Comparison of ENCODE assay signal across 10 mouse cellular contexts in the genomic region with DNA sequence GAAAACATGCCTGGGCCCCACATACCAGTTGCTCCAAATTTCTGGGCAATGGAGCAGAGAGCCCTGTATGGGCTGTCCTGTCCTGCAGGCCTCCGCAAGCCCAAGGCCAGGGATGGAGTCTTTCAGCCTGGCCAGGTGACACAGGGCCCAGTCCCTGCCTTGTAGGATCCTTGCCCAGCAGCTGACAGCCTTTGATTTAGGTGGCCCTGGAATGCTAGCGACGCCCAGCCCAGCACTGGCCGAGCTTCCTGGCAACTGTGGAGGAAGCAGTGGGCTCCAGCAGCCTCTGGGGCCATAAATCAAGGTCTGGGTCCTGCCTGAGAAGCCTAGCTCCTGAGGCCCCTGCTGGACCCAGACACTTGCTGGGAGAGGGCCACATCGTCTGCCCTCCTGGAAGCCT. TPM values are rescaled to one million over a fixed set of nuclear protein-coding genes. Genes with fewer than 3 reads are reported as not detected.
DNase-seq lines count a peak whose midpoint lies in the region; ATAC-seq and TF ChIP-seq lines count a peak whose summit lies in the region.
"Had no signal": no experiment of that assay in that cellular context is flagged by ENCODE, and none has a peak within 500 bp of the region (broad histone marks: within the 10 kb centered on the region; RNA-seq: fewer than 3 reads in every experiment).

No protein-coding gene starts in this region.

- no peaks in the 10 kb centered on the region for H3K9me3 ChIP-seq in stomach, postnatal 0 days (ENCODE audit: control insufficient read depth, low read length)
- H3K9me3 ChIP-seq: embryonic facial prominence, embryonic 15.5 days; lung, embryonic 15.5 days had no signal

- peaks cover 5% of the 10 kb centered on the region; the same call in 1 of the 2 replicates for H3K4me1 ChIP-seq in stomach, postnatal 0 days (replicated peaks; ENCODE audit: control insufficient read depth, insufficient read depth)

- no peak overlapping the region for H3K4me3 ChIP-seq in stomach, postnatal 0 days (ENCODE audit: low read depth, low read length)
- H3K4me3 ChIP-seq: embryonic facial prominence, embryonic 15.5 days; lung, embryonic 15.5 days had no signal

- peak overlapping the region; percentile 49; the same call in 1 of the 2 replicates for H3K27ac ChIP-seq in stomach, postnatal 0 days (replicated peaks)
- H3K27ac ChIP-seq: embryonic facial prominence, embryonic 15.5 days; lung, embryonic 15.5 days had no signal

- ATAC-seq in stomach, postnatal 0 days (ENCODE audit: low FRiP score, low TSS enrichment), result no peak

- TF ChIP-seq CTCF in stomach, postnatal 0 days (IDR thresholded peaks at IDR 0.05; ENCODE audit: low read depth), result no peak

- peaks cover 9% of the 10 kb centered on the region; the same call in 1 of the 2 replicates for H3K36me3 ChIP-seq in stomach, postnatal 0 days (ENCODE audit: control insufficient read depth, insufficient read depth, low read length)

- no peak overlapping the region for H3K4me2 ChIP-seq in stomach, postnatal 0 days (replicated peaks; ENCODE audit: low read depth)
- H3K4me2 ChIP-seq: embryonic facial prominence, embryonic 15.5 days; lung, embryonic 15.5 days had no signal

- no peak for TF ChIP-seq EP300 in stomach, postnatal 0 days (optimal IDR thresholded peaks at IDR 0.05)

- WGBS in stomach, postnatal 0 days, result 39% methylated on average over 5 of the region's 5 CpGs

- no peaks in the 10 kb centered on the region for H3K27me3 ChIP-seq in stomach, postnatal 0 days (ENCODE audit: control insufficient read depth, insufficient read depth, low read length)
- H3K27me3 ChIP-seq: embryonic facial prominence, embryonic 15.5 days; lung, embryonic 15.5 days had no signal

- intact Hi-C loops in gastrocnemius, postnatal 14 days (cut with DNase I; ENCODE audit: low total_unique reads), result loop anchor here (5.0 kb wide), 1 partner anchor 35 kb away; the partner anchor contains the start of gene Nrtn
- intact Hi-C loops in heart, postnatal 36 days (cut with DNase I), result no loop called here

- DNase-seq in ovary, postnatal 14 days (ENCODE audit: low spot score), result peak; percentile 31
- DNase-seq in ovary, adult 18-20 months (ENCODE audit: low spot score), result no peak
- DNase-seq in gastrocnemius, postnatal 14 days, result peak; percentile 73
- peak; percentile 60 to 77 for DNase-seq in kidney, postnatal 25 days
- DNase-seq in stomach, postnatal 0 days (ENCODE audit: low spot score), result no peak
- DNase-seq in right cerebral cortex, postnatal 4 days, result no peak
- no peak for DNase-seq in heart, postnatal 36 days
- DNase-seq: right cerebral cortex, postnatal 14 days had no signal

- H3K9ac ChIP-seq in stomach, postnatal 0 days (ENCODE audit: low read length), result no peak overlapping the region
- H3K9ac ChIP-seq: embryonic facial prominence, embryonic 15.5 days; lung, embryonic 15.5 days had no signal

RNA-seq across cellular contexts. Expression of gene Vmac, which starts 4.6 kb away (rescaled TPM):
- total RNA-seq in gastrocnemius, postnatal 14 days (2021), result 1 to 10 TPM; 5.4 to 5.8 TPM
- polyA plus RNA-seq in stomach, postnatal 0 days (2015; fragmentation: Nextera tagmentation; extraction: Ambion mirVana), result 19.0 and 22.8 TPM in 2 replicates
- total RNA-seq in heart, postnatal 36 days (2021), result 1 to 10 TPM; 3.1 to 4.9 TPM

RNA-seq across cellular contexts. Expression of gene Ndufa11, which starts 4.9 kb away (rescaled TPM):
- 100 to 1,000 TPM; 433 to 458 TPM for total RNA-seq in gastrocnemius, postnatal 14 days (2021)
- polyA plus RNA-seq in stomach, postnatal 0 days (2015; fragmentation: Nextera tagmentation; extraction: Ambion mirVana), result 584 and 595 TPM in 2 replicates
- total RNA-seq in heart, postnatal 36 days (2021), result 100 to 1,000 TPM; 847 to 875 TPM

RNA-seq across cellular contexts. Expression of gene Nrtn, which starts 34.9 kb away (rescaled TPM):
- total RNA-seq in gastrocnemius, postnatal 14 days (2021), result 1 to 10 TPM in 1 of 2 experiments, under 1 TPM in 1; 0.47 to 1.4 TPM
- polyA plus RNA-seq in stomach, postnatal 0 days (2015; fragmentation: Nextera tagmentation; extraction: Ambion mirVana), result 32.4 and 37.9 TPM in 2 replicates
- total RNA-seq in heart, postnatal 36 days (2021), result 10 to 100 TPM; 27.5 to 29.4 TPM

RNA-seq across cellular contexts. Expression of gene Dus3l, which starts 42.1 kb away (rescaled TPM):
- 10 to 100 TPM; 12.9 to 13.2 TPM for total RNA-seq in gastrocnemius, postnatal 14 days (2021)
- polyA plus RNA-seq in stomach, postnatal 0 days (2015; fragmentation: Nextera tagmentation; extraction: Ambion mirVana), result 22.9 and 24.4 TPM in 2 replicates
- 10 to 100 TPM; 18.8 to 20.3 TPM for total RNA-seq in heart, postnatal 36 days (2021)

RNA-seq across cellular contexts. Expression of gene Prr22, which starts 47.6 kb away (rescaled TPM):
- under 1 TPM in 1 of 2 experiments, not detected in 1; 0.14 TPM for total RNA-seq in gastrocnemius, postnatal 14 days (2021)
- 0.38 and 0.65 TPM in 2 replicates for polyA plus RNA-seq in stomach, postnatal 0 days (2015; fragmentation: Nextera tagmentation; extraction: Ambion mirVana)
- under 1 TPM in 1 of 2 experiments, not detected in 1; 0.58 TPM for total RNA-seq in heart, postnatal 36 days (2021)

Comparison
In these comparisons a context has a peak if more than half of its experiments do, and no peak if none do; other contexts are left out.
1. DNase-seq: peak in ovary, postnatal 14 days (single experiment), gastrocnemius, postnatal 14 days (single experiment) and kidney, postnatal 25 days (2 of 2); none in ovary, adult 18-20 months (single experiment), stomach, postnatal 0 days (single experiment), right cerebral cortex, postnatal 4 days (single experiment) and heart, postnatal 36 days (0 of 2).
2. RNA of gene Nrtn, which starts 34.9 kb away (total RNA-seq): 27.5 to 29.4 TPM in heart, postnatal 36 days; 0.47 to 1.4 TPM in gastrocnemius, postnatal 14 days; every median in the first group is over 10 times any median in the second.